Mouse (Mus musculus): ENCODE measurements around the gene Tle6. TPM values are rescaled to one million over a fixed set of nuclear protein-coding genes. Genes with fewer than 3 reads are reported as not detected.
"Not testable (repeated sequence)": the region's sequence is repeated elsewhere in the genome, so short reads cannot be mapped to it uniquely, and the experiment has no call there.

The Tle6 gene
- polyA plus RNA-seq, 1 experiment from 2014 or later = 9.9 TPM

DNA sequence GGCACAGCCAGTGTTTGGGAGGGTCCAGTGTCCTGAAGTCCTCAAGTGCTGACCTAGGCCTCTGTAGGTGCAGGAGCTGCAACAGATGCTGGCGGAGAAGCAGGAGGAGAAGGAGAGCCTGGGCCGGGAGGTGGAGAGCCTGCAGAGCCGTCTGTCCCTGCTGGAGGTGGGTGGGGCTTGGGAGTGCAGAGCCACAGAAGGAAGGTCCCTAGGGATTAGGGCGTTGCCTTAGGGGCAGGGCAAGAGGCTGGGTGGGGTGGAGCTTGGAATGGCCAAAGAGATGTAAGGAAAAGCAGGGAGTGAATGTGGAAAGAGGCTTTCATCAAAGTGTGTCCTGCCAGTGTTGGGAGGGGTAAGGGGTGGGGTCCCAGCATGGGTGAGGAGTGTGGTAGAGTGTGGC, 40.0 kb upstream of the Tle6 start:
- H3K9ac ChIP-seq = not testable (repeated sequence)
- WGBS = 25% methylated on average over 4 of the region's 4 CpGs

GRCm38 (mm10) chr10:81638101-81638500, 37.2 kb upstream of the Tle6 start:
- peaks cover 32% of the 10 kb centered on the region for H3K4me1 ChIP-seq
- H3K4me2 ChIP-seq = no peak overlapping the region
- ATAC-seq (ENCODE audit: insufficient number of reproducible peaks, low FRiP score, low TSS enrichment, low read depth) = no peak
- WGBS = 70% methylated on average over 6 of the region's 6 CpGs
- no peak overlapping the region for H3K4me3 ChIP-seq
- H3K9ac ChIP-seq = no peak overlapping the region
- no peak overlapping the region for H3K27ac ChIP-seq
- no peaks in the 10 kb centered on the region for H3K9me3 ChIP-seq
- no peaks in the 10 kb centered on the region for H3K36me3 ChIP-seq
- no peaks in the 10 kb centered on the region for H3K27me3 ChIP-seq

More for the DNA sequence above, 40.0 kb upstream of the Tle6 start:
- not testable (repeated sequence) for H3K4me2 ChIP-seq; ATAC-seq (ENCODE audit: insufficient number of reproducible peaks, low FRiP score, low TSS enrichment, low read depth); H3K27ac ChIP-seq; H3K9me3 ChIP-seq; H3K4me3 ChIP-seq; H3K36me3 ChIP-seq; H3K27me3 ChIP-seq
- H3K4me1 ChIP-seq = peaks cover 21% of the 10 kb centered on the region

GRCm38 (mm10) chr10:81636338-81636737, 35.5 kb upstream of the Tle6 start:
- no peak overlapping the region for H3K4me2 ChIP-seq
- 17% methylated on average over 8 of the region's 8 CpGs for WGBS
- no peak for ATAC-seq (ENCODE audit: insufficient number of reproducible peaks, low FRiP score, low TSS enrichment, low read depth)
- no peaks in the 10 kb centered on the region for H3K27me3 ChIP-seq
- H3K9me3 ChIP-seq = no peaks in the 10 kb centered on the region
- H3K27ac ChIP-seq = no peak overlapping the region
- H3K9ac ChIP-seq = no peak overlapping the region
- H3K4me3 ChIP-seq = no peak overlapping the region
- H3K36me3 ChIP-seq = no peaks in the 10 kb centered on the region
- H3K4me1 ChIP-seq = peaks cover 17% of the 10 kb centered on the region

DNA sequence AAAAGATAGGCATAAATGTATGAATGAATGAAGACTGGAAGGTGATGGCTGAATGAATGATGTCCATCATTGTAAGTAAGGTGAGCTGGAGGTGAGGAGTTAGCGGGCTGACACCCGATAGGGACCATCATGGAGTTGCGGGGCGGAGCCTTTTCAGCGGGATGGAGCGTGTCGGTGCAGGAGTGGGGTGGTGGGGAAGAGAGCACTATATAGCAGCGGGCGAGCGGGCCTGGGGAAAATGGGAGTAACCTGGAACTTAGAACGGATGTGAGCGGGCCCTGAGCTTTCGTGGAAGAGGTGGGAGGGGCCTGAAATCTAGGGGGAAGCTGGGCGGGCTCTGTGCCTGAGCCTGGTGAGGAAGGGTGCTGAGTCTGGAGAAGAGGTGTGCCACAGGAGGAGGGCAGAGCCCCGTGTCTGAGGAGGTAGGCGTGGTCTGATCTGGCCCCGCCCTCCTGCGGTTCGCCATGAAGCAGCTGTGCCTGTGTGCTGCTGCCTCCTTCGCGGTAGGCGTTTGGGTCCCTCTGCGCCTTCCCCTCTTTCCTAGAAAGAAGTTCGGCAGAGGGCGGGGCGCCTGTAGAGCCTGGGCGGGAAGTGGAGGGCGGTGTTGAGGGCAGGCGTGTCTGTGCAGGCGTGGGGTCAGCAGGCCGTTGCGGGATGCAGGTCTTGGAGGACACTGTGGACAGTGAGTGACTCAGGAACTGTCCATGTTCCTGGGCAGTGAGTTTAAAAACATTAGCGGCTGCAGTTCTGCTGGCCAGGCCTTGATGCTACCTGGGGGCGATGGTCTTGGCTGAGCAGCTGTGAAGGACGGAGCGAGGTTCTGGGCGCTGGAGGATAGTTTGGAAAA, 32.6 kb upstream of the Tle6 start:
- peak overlapping the region; percentile 51 for H3K4me3 ChIP-seq
- H3K9ac ChIP-seq = peak overlapping the region; percentile 36
- H3K27me3 ChIP-seq = no peaks in the 10 kb centered on the region
- peak overlapping the region; percentile 77 for H3K27ac ChIP-seq
- peak; percentile 91 for ATAC-seq (ENCODE audit: insufficient number of reproducible peaks, low FRiP score, low TSS enrichment, low read depth)
- H3K9me3 ChIP-seq = no peaks in the 10 kb centered on the region
- WGBS = 3% methylated on average over 36 of the region's 37 CpGs
- H3K4me2 ChIP-seq = peak overlapping the region; percentile 85
- peaks cover 17% of the 10 kb centered on the region for H3K4me1 ChIP-seq
- H3K36me3 ChIP-seq = no peaks in the 10 kb centered on the region

DNA sequence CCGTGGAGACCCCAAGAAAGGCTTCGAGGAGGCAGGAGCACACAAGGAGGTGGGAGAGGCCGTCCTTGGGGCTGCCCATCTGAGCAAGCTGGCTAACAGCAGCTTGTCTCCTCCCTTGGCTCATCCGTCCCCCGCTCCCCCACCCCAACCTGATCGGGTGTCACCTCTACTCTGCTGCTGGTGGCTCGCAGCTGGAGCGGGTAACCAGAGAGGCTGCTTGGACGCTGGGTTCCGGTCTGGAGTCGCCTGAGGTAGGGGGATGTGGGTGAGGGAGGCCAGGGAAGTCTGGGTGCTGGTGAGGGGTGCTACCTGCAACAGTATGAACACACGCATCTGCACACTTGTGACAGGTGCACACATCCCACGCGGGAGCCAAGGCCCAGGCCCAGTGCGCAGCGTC, 27.5 kb upstream of the Tle6 start, which contains the start of gene Ankrd24:
Ankrd24 (plus strand) TSS at position 151 of the 400 bp plus-strand sequence.
- Histone ChIP-seq H3K4me1 (peaks cover 31% of the 10 kb centered on the region), H3K27me3 (no peaks in the 10 kb centered on the region), H3K9me3 (no peaks in the 10 kb centered on the region), H3K9ac (peak within 1 kb of the TSS; percentile 62), H3K27ac (peak within 1 kb of the TSS; percentile 93), H3K4me2 (peak within 1 kb of the TSS; percentile 79), H3K36me3 (peaks cover 29% of the 10 kb centered on the region), H3K4me3 (peak within 1 kb of the TSS; percentile 64)
- no peak for ATAC-seq (ENCODE audit: insufficient number of reproducible peaks, low FRiP score, low TSS enrichment, low read depth)
- 69% methylated on average over 16 of the region's 16 CpGs for WGBS

DNA sequence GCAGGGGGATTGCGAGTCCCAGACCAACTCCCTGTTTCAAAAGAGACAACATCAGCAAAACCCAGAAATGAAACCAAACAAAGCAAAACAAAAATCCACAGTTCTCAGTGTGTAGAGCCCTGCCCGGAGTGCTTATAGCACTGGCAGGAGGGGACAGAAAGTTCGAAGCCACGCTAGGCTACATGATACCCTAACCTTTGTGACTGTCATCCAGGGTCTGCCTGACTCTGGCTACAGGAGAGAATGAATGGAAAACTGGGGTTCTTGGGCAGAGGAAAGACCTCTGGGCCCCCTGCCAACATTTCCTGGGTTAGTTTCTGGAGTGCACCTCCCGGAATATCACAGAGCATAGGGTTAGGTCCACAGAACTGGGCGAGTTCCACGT, 27.0 kb upstream of the Tle6 start:
- H3K4me1 ChIP-seq = peaks cover 26% of the 10 kb centered on the region
- 42% methylated on average over 7 of the region's 7 CpGs for whole genome bisulfite sequencing
- no peaks in the 10 kb centered on the region for H3K9me3 ChIP-seq
- peak overlapping the region; percentile 79 for H3K4me2 ChIP-seq
- ATAC-seq (ENCODE audit: insufficient number of reproducible peaks, low FRiP score, low TSS enrichment, low read depth) = no peak
- H3K9ac ChIP-seq = peak overlapping the region; percentile 35
- H3K27ac ChIP-seq = peak overlapping the region; percentile 93
- H3K4me3 ChIP-seq = peak overlapping the region; percentile 64
- peaks cover 35% of the 10 kb centered on the region for H3K36me3 ChIP-seq
- H3K27me3 ChIP-seq = no peaks in the 10 kb centered on the region

DNA sequence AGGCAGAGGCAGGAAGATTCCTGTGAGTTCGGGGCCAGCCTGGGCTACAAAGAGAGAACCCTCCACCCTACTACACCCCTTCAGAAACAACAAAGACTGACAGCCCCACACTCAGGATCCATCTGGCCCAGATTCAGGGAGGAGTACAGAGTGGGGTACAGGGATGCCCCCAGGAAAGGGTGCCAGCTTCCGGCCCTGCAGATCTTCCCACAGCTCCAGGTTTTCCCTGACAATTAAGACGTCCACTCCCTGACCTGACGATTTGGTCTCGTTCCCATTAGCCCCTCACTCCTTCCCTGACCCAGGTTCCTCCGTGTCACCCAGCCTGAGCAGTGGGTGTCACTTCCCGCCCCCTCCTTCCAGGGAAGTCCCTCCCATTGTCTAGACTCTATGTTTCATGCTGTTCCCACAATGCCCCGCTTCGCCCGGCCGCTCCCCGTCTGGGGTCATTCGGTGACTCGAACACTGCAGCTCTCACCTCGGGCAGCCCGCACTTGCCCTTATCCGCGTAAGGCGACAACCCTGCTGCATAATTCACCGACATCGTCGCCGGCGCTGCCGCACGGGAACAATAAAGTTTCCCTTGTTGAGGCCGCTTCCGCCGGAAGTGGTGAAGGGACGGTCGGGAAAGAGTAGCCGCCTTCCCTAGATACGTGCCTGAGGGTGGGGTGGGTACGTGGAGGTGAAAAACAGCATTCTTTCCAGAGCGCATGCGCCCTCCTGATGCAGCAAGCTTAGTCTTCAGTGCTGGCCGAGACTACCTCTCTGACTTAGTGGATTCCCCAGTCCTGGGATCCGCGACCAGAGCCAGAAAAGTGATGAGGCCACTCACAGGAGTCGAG, 26.3 kb upstream of the Tle6 start, which contains the start of gene Sirt6:
Sirt6 (minus strand) TSS at position 804 of the 842 bp plus-strand sequence.
- H3K4me2 ChIP-seq = peak within 1 kb of the TSS; percentile 79
- 4% methylated on average over 40 of the region's 40 CpGs for WGBS

DNA sequence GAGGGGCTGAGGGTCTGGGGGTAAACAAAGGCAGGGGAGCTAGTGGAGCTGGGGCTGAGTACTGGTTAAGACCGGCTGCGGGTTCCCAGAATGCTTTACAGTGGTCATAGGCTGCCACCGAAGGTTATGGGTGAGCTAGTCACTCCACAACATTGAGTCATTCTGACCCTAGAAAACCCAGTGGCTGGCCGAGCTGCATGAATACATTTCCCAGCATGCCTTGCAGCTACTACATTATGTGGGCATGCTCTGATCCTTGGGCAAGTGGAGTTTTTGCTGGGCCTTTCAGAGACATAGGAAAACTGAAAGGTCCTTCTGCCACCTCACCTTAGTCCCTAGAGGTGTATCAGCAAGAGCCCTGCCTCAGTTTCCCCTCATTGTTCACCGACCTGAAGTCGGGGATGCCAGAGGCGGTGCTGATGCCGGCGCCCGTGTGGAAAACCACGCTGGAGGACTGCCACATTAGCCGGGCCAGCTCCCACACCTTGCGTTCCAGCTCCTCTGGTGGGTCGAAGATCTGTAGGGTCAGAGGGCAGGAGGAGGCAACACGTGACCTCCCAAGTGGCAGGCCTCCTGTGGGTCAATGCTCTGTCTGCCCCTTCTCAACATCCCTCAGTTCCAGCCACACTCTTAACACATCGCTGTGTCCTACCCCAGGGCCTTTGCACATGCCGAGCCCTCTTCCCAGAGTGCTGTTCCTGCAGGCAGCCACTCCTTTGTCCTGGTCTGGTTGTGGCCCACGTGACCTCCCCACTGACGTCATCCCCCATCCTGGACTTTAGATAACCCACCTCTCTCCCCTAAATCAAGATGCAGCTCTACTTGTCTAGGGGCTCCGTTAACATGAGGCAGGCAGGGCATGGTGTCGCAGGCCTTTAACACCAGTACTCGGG, 25.5 kb upstream of the Tle6 start:
- peaks cover 49% of the 10 kb centered on the region for H3K36me3 ChIP-seq
- no peak for ATAC-seq (ENCODE audit: insufficient number of reproducible peaks, low FRiP score, low TSS enrichment, low read depth)
- peak overlapping the region; percentile 79 for H3K4me2 ChIP-seq
- 89% methylated on average over 22 of the region's 22 CpGs for WGBS
- H3K9me3 ChIP-seq = no peaks in the 10 kb centered on the region
- H3K27me3 ChIP-seq = no peaks in the 10 kb centered on the region
- peaks cover 26% of the 10 kb centered on the region for H3K4me1 ChIP-seq
- H3K4me3 ChIP-seq = peak overlapping the region; percentile 64
- peak overlapping the region; percentile 62; the same call in 1 of the 2 replicates for H3K9ac ChIP-seq
- H3K27ac ChIP-seq = peak overlapping the region; percentile 93

More for the DNA sequence above, 26.3 kb upstream of the Tle6 start, which contains the start of gene Sirt6:
- H3K27me3 ChIP-seq = no peaks in the 10 kb centered on the region
- peak within 1 kb of the TSS; percentile 64 for H3K4me3 ChIP-seq
- peaks cover 26% of the 10 kb centered on the region for H3K4me1 ChIP-seq
- peaks cover 41% of the 10 kb centered on the region for H3K36me3 ChIP-seq
- peak; percentile 85 for ATAC-seq (ENCODE audit: insufficient number of reproducible peaks, low FRiP score, low TSS enrichment, low read depth)
- peak within 1 kb of the TSS; percentile 62 for H3K9ac ChIP-seq
- no peaks in the 10 kb centered on the region for H3K9me3 ChIP-seq
- H3K27ac ChIP-seq = peak within 1 kb of the TSS; percentile 93

- peaks cover 62% of the 10 kb centered on the region for H3K36me3 ChIP-seq
- H3K4me2 ChIP-seq = no peak overlapping the region
- WGBS = 54% methylated on average over 8 of the region's 8 CpGs
- H3K27ac ChIP-seq = no peak overlapping the region
- H3K9me3 ChIP-seq = no peaks in the 10 kb centered on the region
- ATAC-seq (ENCODE audit: insufficient number of reproducible peaks, low FRiP score, low TSS enrichment, low read depth) = no peak
- H3K4me1 ChIP-seq = peaks cover 25% of the 10 kb centered on the region
- no peaks in the 10 kb centered on the region for H3K27me3 ChIP-seq
- H3K9ac ChIP-seq = no peak overlapping the region
- H3K4me3 ChIP-seq = no peak overlapping the region
Observed at GRCm38 (mm10) chr10:81623441-81623840, 22.6 kb upstream of the Tle6 start.

- Histone ChIP-seq H3K4me2 (no peak overlapping the region), H3K4me3 (no peak overlapping the region), H3K9ac (no peak overlapping the region), H3K4me1 (peaks cover 7% of the 10 kb centered on the region; the same call in 1 of the 2 replicates), H3K9me3 (no peaks in the 10 kb centered on the region), H3K27me3 (no peaks in the 10 kb centered on the region), H3K36me3 (peaks cover 56% of the 10 kb centered on the region), H3K27ac (no peak overlapping the region)
- 58% methylated on average over 9 of the region's 9 CpGs for WGBS
- ATAC-seq (ENCODE audit: insufficient number of reproducible peaks, low FRiP score, low TSS enrichment, low read depth) = no peak
Observed at GRCm38 (mm10) chr10:81620786-81621185, 19.9 kb upstream of the Tle6 start.

DNA sequence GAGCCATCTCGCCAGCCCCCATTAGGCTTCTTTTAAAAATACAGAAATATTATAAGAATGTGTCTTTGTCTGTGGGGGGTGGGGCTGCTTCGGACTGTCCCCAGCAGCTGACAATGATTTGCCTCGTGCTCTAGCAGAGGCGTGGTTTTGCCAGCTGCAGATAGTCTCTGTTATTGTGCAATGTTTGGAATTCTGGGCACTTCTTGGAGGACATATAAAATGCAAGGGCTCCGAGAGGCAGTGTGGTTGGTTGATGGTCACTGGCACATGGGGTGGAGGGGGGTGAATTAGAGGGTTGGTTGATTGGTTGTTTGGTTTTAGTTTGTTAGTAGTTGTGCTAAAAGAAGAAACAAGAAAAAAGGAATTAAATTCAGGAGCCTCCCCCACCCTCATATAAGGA, 19.1 kb upstream of the Tle6 start:
- H3K4me3 ChIP-seq = no peak overlapping the region
- ATAC-seq (ENCODE audit: insufficient number of reproducible peaks, low FRiP score, low TSS enrichment, low read depth) = no peak
- 70% methylated on average over 5 of the region's 5 CpGs for WGBS

More for the DNA sequence above, 19.1 kb upstream of the Tle6 start:
- peaks cover 48% of the 10 kb centered on the region for H3K36me3 ChIP-seq
- no peaks in the 10 kb centered on the region for H3K27me3 ChIP-seq
- peaks cover 9% of the 10 kb centered on the region; the same call in 1 of the 2 replicates for H3K4me1 ChIP-seq
- H3K27ac ChIP-seq = no peak overlapping the region
- no peak overlapping the region for H3K9ac ChIP-seq
- H3K4me2 ChIP-seq = no peak overlapping the region
- H3K9me3 ChIP-seq = no peaks in the 10 kb centered on the region
